Mouse (Mus musculus) lung, adult 2 months (tissue): Measurements from ENCODE around the gene Zbtb17.

Source experiments
- CTCF ChIP-seq: fragments of 200-500 bp; IDR thresholded peaks from 2 replicates; pipeline ENCODE4 v1.5.1; 2011; ENCODE audit warnings: mild to moderate bottlenecking, low read length, control low read depth; ENCODE audit not compliant: insufficient read depth
- POLR2A ChIP-seq: fragments of 200-500 bp; IDR thresholded peaks from 2 replicates; pipeline ENCODE4 v1.6.1; 2011; ENCODE audit warnings: low read depth, mild to moderate bottlenecking, control low read depth, low read length, borderline replicate concordance; ENCODE audit errors: extremely low read depth

- TF ChIP-seq POLR2A, result no peak
- TF ChIP-seq CTCF, result no peak
Measured at GRCm38 (mm10) chr4:141446211-141446610, 1.8 kb downstream of the Zbtb17 start.
